In the genomic region with DNA sequence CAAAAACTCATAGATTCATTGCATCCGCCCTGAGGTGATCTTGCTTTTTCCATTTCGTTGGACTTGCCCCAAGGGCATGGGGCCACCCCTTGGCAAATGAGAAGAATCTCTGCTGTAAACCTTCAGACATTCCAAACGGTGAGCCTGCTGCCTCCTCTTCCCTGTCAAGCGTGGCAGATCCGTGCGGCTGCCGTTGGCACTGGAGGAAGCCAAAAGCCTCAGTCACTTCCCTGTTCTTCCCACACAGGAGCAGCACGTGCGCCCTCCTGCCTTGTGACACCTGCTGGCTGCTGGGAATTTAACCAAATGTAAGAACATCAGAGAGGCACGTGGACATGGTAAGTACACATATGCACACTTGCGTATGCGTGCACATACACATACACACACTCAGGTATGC, we compare ENCODE assay signal across 15 mouse cellular contexts. TPM values are rescaled to one million over a fixed set of nuclear protein-coding genes. Genes with fewer than 3 reads are reported as not detected.
DNase-seq lines count a peak whose midpoint lies in the region; ATAC-seq and TF ChIP-seq lines count a peak whose summit lies in the region.
"Had no signal": no experiment of that assay in that cellular context is flagged by ENCODE, and none has a peak within 500 bp of the region (broad histone marks: within the 10 kb centered on the region; RNA-seq: fewer than 3 reads in every experiment).

No protein-coding gene starts in this region.

- no peak overlapping the region for H3K4me2 ChIP-seq in lung, embryonic 14.5 days

- TF ChIP-seq POLR2A in lung, adult 2 months (IDR thresholded peaks at IDR 0.05; ENCODE audit: borderline replicate concordance, extremely low read depth, low read depth, low read length) = no peak

- no peaks in the 10 kb centered on the region for H3K4me1 ChIP-seq in lung, embryonic 14.5 days (ENCODE audit: insufficient read depth)
- peaks cover 6% of the 10 kb centered on the region; the same call in 1 of the 2 replicates for H3K4me1 ChIP-seq in lung, adult 2 months (ENCODE audit: control insufficient read depth, insufficient read depth, low read length)

- H3K27ac ChIP-seq in lung, embryonic 14.5 days (ENCODE audit: low read depth) = no peak overlapping the region
- peak overlapping the region; percentile 69 for H3K27ac ChIP-seq in left cerebral cortex, adult 2 months
- H3K27ac ChIP-seq: heart, embryonic 10.5 days; midbrain, embryonic 10.5 days had no signal

- DNase-seq in frontal cortex, postnatal 36 days (ENCODE audit: low spot score in 2 of 2) = peak; percentile 61 to 66
- no peak for DNase-seq in frontal cortex, postnatal 25 days (ENCODE audit: low spot score in 2 of 2)
- DNase-seq in lung, embryonic 14.5 days = no peak
- no peak for DNase-seq in lung, adult 2 months
- peak; percentile 36 to 48 for DNase-seq in left cerebral cortex, adult 2 months (ENCODE audit: extremely low spot score in 1 of 2, low spot score in 2 of 2)
- DNase-seq in adrenal gland, postnatal 36 days = no peak
- no peak for DNase-seq in gastrocnemius, postnatal 4 days (ENCODE audit: low spot score in 2 of 2)
- DNase-seq: adrenal gland, postnatal 25 days; B cell, adult 2 months; heart, postnatal 36 days had no signal

- TF ChIP-seq CTCF in lung, embryonic 14.5 days (IDR thresholded peaks at IDR 0.05; ENCODE audit: low read depth) = peak; percentile 13; the same call in 1 of the 2 replicates
- no peak for TF ChIP-seq CTCF in lung, adult 2 months (IDR thresholded peaks at IDR 0.05; ENCODE audit: insufficient read depth, low read length)
- no peak for TF ChIP-seq CTCF in left cerebral cortex, adult 2 months (IDR thresholded peaks at IDR 0.05)

- H3K4me3 ChIP-seq in lung, embryonic 14.5 days (ENCODE audit: low read depth, low read length) = no peak overlapping the region
- no peak overlapping the region for H3K4me3 ChIP-seq in lung, adult 2 months (replicated peaks; ENCODE audit: extremely low read depth, low read depth, low read length)
- H3K4me3 ChIP-seq in left cerebral cortex, adult 2 months = no peak overlapping the region
- H3K4me3 ChIP-seq: heart, embryonic 10.5 days; midbrain, embryonic 10.5 days; myocyte had no signal

- 78% methylated on average over 12 of the region's 12 CpGs for WGBS in lung, embryonic 14.5 days
- 78% methylated on average over 12 of the region's 12 CpGs for WGBS in lung, adult 2 months

- H3K27me3 ChIP-seq in lung, embryonic 14.5 days (ENCODE audit: insufficient read depth, low read length) = no peaks in the 10 kb centered on the region

- no peak for ATAC-seq in lung, embryonic 14.5 days (ENCODE audit: insufficient read depth)
- no peak for ATAC-seq in erythroid progenitor cell, adult 5-6 weeks (replicated peaks; ENCODE audit: low FRiP score, poor library complexity, severe bottlenecking)
- ATAC-seq: inflammation-experienced regulatory T-cells, adult 6 months had no signal

- H3K9ac ChIP-seq in lung, embryonic 14.5 days = no peak overlapping the region

- intact Hi-C loops in left cerebral cortex, adult 2 months (cut with DNase I) = no loop called here

- H3K9me3 ChIP-seq in lung, embryonic 14.5 days (ENCODE audit: low read depth, low read length) = no peaks in the 10 kb centered on the region
- H3K9me3 ChIP-seq: heart, embryonic 10.5 days; midbrain, embryonic 10.5 days had no signal

- H3K36me3 ChIP-seq in lung, embryonic 14.5 days (ENCODE audit: insufficient read depth) = 0 out of 2 replicates have a peak, but pooled peaks cover 3% of the 10 kb centered on the region

RNA-seq across cellular contexts. Expression of gene Rassf2, which starts 34.3 kb away (rescaled TPM):
- polyA plus RNA-seq in lung, embryonic 14.5 days (2014; fragmentation: Nextera tagmentation; extraction: Ambion mirVana) = 15.8 and 15.9 TPM in 2 replicates
- 26.6 and 27.1 TPM in 2 replicates for polyA plus RNA-seq in lung, adult 2 months (2012; rRNA removed)
- total RNA-seq in left cerebral cortex, adult 2 months (2021) = 10 to 100 TPM; 39.2 to 41.2 TPM
- total RNA-seq in erythroid progenitor cell, adult 5-6 weeks (2015; ENCODE audit: low replicate concordance) = 9.6 and 9.7 TPM in 2 replicates
- 8.0 and 16.7 TPM in 2 replicates for total RNA-seq in erythroid progenitor cell, adult 5-6 weeks (2017; ENCODE audit: low replicate concordance)
- 10 to 100 TPM in 1 of 2 experiments, 1 to 10 TPM in 1; 7.4 to 12.7 TPM for total RNA-seq in adrenal gland, postnatal 36 days (2021)
- total RNA-seq in gastrocnemius, postnatal 4 days (2021) = 10 to 100 TPM; 31.6 to 32.5 TPM

RNA-seq across cellular contexts. Expression of gene Prnd, which starts 45.1 kb away (rescaled TPM):
- 55.8 and 57.3 TPM in 2 replicates for polyA plus RNA-seq in lung, embryonic 14.5 days (2014; fragmentation: Nextera tagmentation; extraction: Ambion mirVana)
- polyA plus RNA-seq in lung, adult 2 months (2012; rRNA removed) = 0.95 and 1.1 TPM in 2 replicates
- under 1 TPM in 1 of 2 experiments, not detected in 1; 0.14 TPM for total RNA-seq in left cerebral cortex, adult 2 months (2021)
- not detected in 2 replicates for total RNA-seq in erythroid progenitor cell, adult 5-6 weeks (2015; ENCODE audit: low replicate concordance)
- 0.38 and 1.8 TPM in 2 replicates for total RNA-seq in erythroid progenitor cell, adult 5-6 weeks (2017; ENCODE audit: low replicate concordance)
- total RNA-seq in adrenal gland, postnatal 36 days (2021) = under 1 TPM; 0.20 to 0.70 TPM
- total RNA-seq in gastrocnemius, postnatal 4 days (2021) = 10 to 100 TPM; 68.5 to 70.9 TPM
- total RNA-seq: adrenal gland, postnatal 25 days had no signal
- polyA plus RNA-seq: myocyte had no signal

Comparison
In these comparisons a context has a peak if more than half of its experiments do, and no peak if none do; other contexts are left out.
1. DNase-seq: peak in frontal cortex, postnatal 36 days (2 of 2) and left cerebral cortex, adult 2 months (2 of 2); none in frontal cortex, postnatal 25 days (0 of 2), lung, embryonic 14.5 days (single experiment), lung, adult 2 months (single experiment), adrenal gland, postnatal 36 days (0 of 2) and gastrocnemius, postnatal 4 days (0 of 2).
2. RNA of gene Prnd, which starts 45.1 kb away (total RNA-seq): 68.5 to 70.9 TPM in gastrocnemius, postnatal 4 days; 0.20 to 0.70 TPM in adrenal gland, postnatal 36 days, 0.38 to 1.8 TPM in erythroid progenitor cell, adult 5-6 weeks and 0.14 TPM in left cerebral cortex, adult 2 months; every median in the first group is over 10 times any median in the second.